Mouse (Mus musculus) embryonic fibroblast, embryonic 13.5 days (primary cell): ENCODE results near the gene Mfap1b. TPM values are rescaled to one million over a fixed set of nuclear protein-coding genes. Genes with fewer than 3 reads are reported as not detected.

ENCODE experiments used
- H3K27ac ChIP-seq: 2 replicates; pipeline ENCODE4 v1.5.1; 2012; ENCODE audit warnings: low read length, control low read depth, inconsistent platforms; ENCODE audit not compliant: insufficient read depth
- H3K4me1 ChIP-seq: 2 replicates; pipeline ENCODE4 v1.6.1; 2011; ENCODE audit warnings: low read length; ENCODE audit not compliant: control insufficient read depth, insufficient read depth
- H3K4me3 ChIP-seq: 2 replicates; pipeline ENCODE4 v1.5.1; 2011; ENCODE audit warnings: mild to moderate bottlenecking, control low read depth, low read length; ENCODE audit not compliant: insufficient read depth
- CTCF ChIP-seq: IDR thresholded peaks from 2 replicates; pipeline ENCODE4 v1.5.1; 2011; ENCODE audit warnings: mild to moderate bottlenecking, control low read depth, low read length, moderate library complexity, borderline replicate concordance; ENCODE audit not compliant: insufficient read depth
- POLR2A ChIP-seq: IDR thresholded peaks from 2 replicates; pipeline ENCODE4 v1.6.1; 2011; ENCODE audit warnings: low read depth, mild to moderate bottlenecking, control low read depth, low read length, moderate library complexity
- polyA plus RNA-seq: library from polyadenylated mRNA; stranded (reverse); fragments of >200 nt; gene quantifications from 2 replicates; pipeline ENCODE4 v1.2.4, GENCODE M21; 2011; ENCODE audit warnings: low read depth; ENCODE audit not compliant: missing spikeins, insufficient read length

The Mfap1b gene
- polyA plus RNA-seq, 1 experiment, result 28.7 TPM

- peak overlapping the region; percentile 97 for H3K27ac ChIP-seq
- peak overlapping the region; percentile 61 for H3K4me3 ChIP-seq
- no peak for TF ChIP-seq POLR2A
- TF ChIP-seq CTCF, result no peak
Observed at GRCm38 (mm10) chr2:121448136-121448535, 25.7 kb downstream of the Mfap1b start.

GRCm38 (mm10) chr2:121447006-121447405 is 26.9 kb downstream of the Mfap1b start:
- Histone ChIP-seq H3K27ac (no peak overlapping the region), H3K4me1 (peaks cover 9% of the 10 kb centered on the region; the same call in 1 of the 2 replicates), H3K4me3 (no peak overlapping the region)
- TF ChIP-seq POLR2A, result no peak
- TF ChIP-seq CTCF, result no peak

More at GRCm38 (mm10) chr2:121448136-121448535, 25.7 kb downstream of the Mfap1b start:
- H3K4me1 ChIP-seq, result peaks cover 18% of the 10 kb centered on the region; the same call in 1 of the 2 replicates

GRCm38 (mm10) chr2:121446506-121446905 is 27.4 kb downstream of the Mfap1b start:
- Histone ChIP-seq H3K4me3 (no peak overlapping the region), H3K4me1 (peaks cover 11% of the 10 kb centered on the region; the same call in 1 of the 2 replicates), H3K27ac (no peak overlapping the region)
- TF ChIP-seq CTCF (no peak), POLR2A (no peak)

- TF ChIP-seq CTCF (no peak), POLR2A (no peak)
- H3K4me3 ChIP-seq, result no peak overlapping the region
- H3K4me1 ChIP-seq, result peaks cover 9% of the 10 kb centered on the region; the same call in 1 of the 2 replicates
- no peak overlapping the region for H3K27ac ChIP-seq
Observed at GRCm38 (mm10) chr2:121445117-121445516, 28.8 kb downstream of the Mfap1b start.

GRCm38 (mm10) chr2:121444178-121444577 is 29.7 kb downstream of the Mfap1b start, which contains the start of gene Ell3:
Ell3 (minus strand) TSS chr2:121444278.
- TF ChIP-seq POLR2A (no peak), CTCF (no peak)
- Histone ChIP-seq H3K4me3 (no peak within 1 kb of the TSS), H3K4me1 (peaks cover 9% of the 10 kb centered on the region; the same call in 1 of the 2 replicates), H3K27ac (no peak within 1 kb of the TSS)

- H3K4me1 ChIP-seq, result peaks cover 7% of the 10 kb centered on the region; the same call in 1 of the 2 replicates
- H3K4me3 ChIP-seq, result peak overlapping the region; percentile 12; the same call in 1 of the 2 replicates
- TF ChIP-seq POLR2A (no peak), CTCF (no peak)
- H3K27ac ChIP-seq, result no peak overlapping the region
Observed at GRCm38 (mm10) chr2:121443068-121443349, 30.9 kb downstream of the Mfap1b start.

- peaks cover 6% of the 10 kb centered on the region; the same call in 1 of the 2 replicates for H3K4me1 ChIP-seq
Observed at GRCm38 (mm10) chr2:121442259-121443067, 31.4 kb downstream of the Mfap1b start.

GRCm38 (mm10) chr2:121441800-121442199 is 32.1 kb downstream of the Mfap1b start:
- H3K4me1 ChIP-seq, result peaks cover 6% of the 10 kb centered on the region; the same call in 1 of the 2 replicates
- TF ChIP-seq CTCF, result no peak
- TF ChIP-seq POLR2A, result no peak
- no peak overlapping the region for H3K27ac ChIP-seq
- H3K4me3 ChIP-seq, result no peak overlapping the region

More at GRCm38 (mm10) chr2:121442259-121443067, 31.4 kb downstream of the Mfap1b start:
- H3K27ac ChIP-seq, result no peak overlapping the region
- TF ChIP-seq CTCF (no peak), POLR2A (no peak)
- H3K4me3 ChIP-seq, result peak overlapping the region; percentile 12; the same call in 1 of the 2 replicates

GRCm38 (mm10) chr2:121440834-121441605 is 32.8 kb downstream of the Mfap1b start:
- Histone ChIP-seq H3K27ac (no peak overlapping the region), H3K4me3 (no peak overlapping the region), H3K4me1 (peaks cover 3% of the 10 kb centered on the region; the same call in 1 of the 2 replicates)
- TF ChIP-seq POLR2A, result no peak
- no peak for TF ChIP-seq CTCF

GRCm38 (mm10) chr2:121439746-121440145 is 34.1 kb downstream of the Mfap1b start:
- Histone ChIP-seq H3K4me3 (no peak overlapping the region), H3K27ac (no peak overlapping the region), H3K4me1 (peaks cover 3% of the 10 kb centered on the region; the same call in 1 of the 2 replicates)
- no peak for TF ChIP-seq CTCF
- no peak for TF ChIP-seq POLR2A
